Mouse (Mus musculus) induced T-regulatory cell, adult 2 months (primary cell): ENCODE measurements at regions not wholly inside any gene's neighbourhood (a gene's known extent, or its start where the extent isn't known, plus 50 kb on each side); places are given as distances from the start of the nearest gene placed in this dataset.
"Not testable (repeated sequence)": the region's sequence is repeated elsewhere in the genome, so short reads cannot be mapped to it uniquely, and the experiment has no call there.

Experiments used
- DNase-seq: peaks from one replicate; pipeline ENCODE4 v3.0.0-alpha.2; 2012; ENCODE audit warnings: low read depth

- DNase-seq, result no peak
These were observed 209.2 kb downstream of the Cd47 start for GRCm38 (mm10) chr16:50009542-50009941.

DNA sequence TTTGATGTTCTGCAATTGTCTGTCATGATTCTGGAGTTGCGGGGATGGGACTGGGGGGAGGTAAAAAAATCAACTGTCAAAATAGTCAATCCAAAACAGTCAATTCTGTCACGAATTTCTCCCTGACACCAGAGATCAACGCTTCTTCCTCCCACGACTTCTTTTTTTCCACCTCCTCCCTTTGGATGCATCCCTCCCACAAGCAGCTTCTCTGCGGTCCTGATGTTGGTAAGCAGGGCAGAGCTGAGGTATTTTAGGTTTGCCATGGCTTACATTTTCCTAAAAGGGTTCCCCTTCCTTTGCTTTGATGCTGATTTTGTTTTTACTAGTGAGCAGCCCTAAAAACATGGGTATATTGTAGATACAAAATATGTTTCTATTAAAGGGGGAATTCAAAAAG, 209.7 kb downstream of the Cd47 start:
- DNase-seq, result no peak

GRCm38 (mm10) chr16:50010532-50010971, 210.2 kb downstream of the Cd47 start:
- no peak for DNase-seq

GRCm38 (mm10) chr16:50023885-50024284, 223.6 kb downstream of the Cd47 start:
- no peak for DNase-seq

GRCm38 (mm10) chr16:50026100-50026884, 226.0 kb downstream of the Cd47 start:
- DNase-seq, result no peak

- no peak for DNase-seq
These were observed 226.9 kb downstream of the Cd47 start for GRCm38 (mm10) chr16:50027189-50027588.

DNA sequence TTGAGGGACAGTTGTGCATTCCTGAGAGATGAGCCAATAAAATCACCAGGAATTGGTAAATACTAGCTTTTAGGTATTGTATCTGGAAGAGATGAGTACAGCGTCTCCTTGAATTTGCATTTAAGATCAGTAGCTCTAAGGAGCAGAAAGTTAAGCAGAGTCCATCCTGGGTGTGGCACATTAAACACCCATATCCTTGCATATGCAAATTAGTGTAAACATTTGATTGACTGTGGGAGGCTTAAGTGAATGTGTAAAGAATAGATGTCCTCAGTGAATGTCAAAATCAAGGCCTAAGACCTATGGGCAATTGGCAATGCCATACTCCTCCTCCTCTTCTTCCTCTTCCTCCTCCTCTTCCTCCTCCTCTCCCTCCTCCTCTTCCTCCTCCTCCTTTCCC, 229.4 kb downstream of the Cd47 start:
- no peak for DNase-seq

GRCm38 (mm10) chr16:50030355-50030754, 230.0 kb downstream of the Cd47 start:
- not testable (repeated sequence) for DNase-seq

DNA sequence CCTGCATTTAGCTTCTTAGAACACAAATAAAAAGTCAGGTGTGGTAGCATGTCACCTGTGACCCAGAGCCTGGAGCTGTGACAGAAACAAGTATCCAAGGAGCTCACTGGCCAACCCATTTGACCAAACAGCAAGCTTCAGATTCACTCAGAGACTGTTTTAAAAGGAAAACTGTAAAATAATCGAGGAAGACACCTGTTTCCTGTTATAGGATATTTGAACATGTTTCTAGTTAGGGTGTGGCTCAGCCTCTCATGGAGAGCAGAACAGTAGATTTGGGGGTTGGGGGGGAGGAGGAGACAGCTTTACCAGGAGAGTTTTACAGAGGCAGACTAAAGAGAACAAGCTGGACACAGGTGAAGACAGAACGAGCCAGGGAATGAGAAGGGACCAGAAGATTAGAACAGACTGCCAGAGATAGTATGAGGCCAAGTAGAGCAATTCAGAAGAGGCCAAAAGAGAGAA, 230.6 kb downstream of the Cd47 start:
- peak; percentile 20 for DNase-seq

DNA sequence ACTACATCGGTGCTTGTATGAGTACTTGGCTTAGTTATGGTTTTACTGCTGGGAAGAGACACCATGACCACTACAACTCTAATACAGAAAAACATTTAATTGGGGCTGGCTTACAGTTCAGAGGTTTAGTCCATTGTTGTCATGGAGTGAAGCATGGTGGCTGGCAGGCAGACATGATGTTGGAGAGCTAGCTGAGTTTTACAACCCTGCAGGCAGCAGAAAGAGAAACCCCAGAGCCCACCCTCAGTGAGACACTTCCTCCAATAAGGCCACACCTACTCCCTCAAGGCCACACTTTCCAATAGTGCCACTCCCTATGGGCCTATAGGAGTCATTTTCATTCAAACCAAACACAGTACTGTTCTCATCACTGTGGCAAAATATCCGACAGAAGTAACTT, 232.5 kb downstream of the Cd47 start:
- DNase-seq, result no peak

DNA sequence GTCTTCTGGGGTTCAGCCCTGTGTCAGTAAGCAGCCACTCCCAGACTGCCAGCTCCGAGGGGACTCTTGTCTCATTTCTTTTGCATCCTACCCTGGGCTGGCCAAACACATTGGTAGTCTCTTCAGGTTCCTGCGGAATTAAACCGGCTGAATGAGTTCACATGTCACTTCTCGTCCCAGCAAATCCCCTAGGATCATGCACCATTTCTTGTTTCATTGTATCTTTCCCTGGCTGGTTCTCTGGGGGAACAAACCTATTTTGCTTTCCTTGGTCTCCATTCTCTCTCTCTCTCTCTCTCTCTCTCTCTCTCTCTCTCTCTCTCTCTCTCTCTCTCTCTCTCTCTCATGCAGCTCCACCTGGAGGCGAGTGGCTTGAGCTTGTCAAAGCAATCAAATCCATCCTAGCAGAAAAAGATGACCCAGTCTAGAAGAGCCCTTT, 236.0 kb downstream of the Cd47 start:
- DNase-seq, result peak; percentile 14

- DNase-seq, result no peak
These were observed 243.8 kb downstream of the Cd47 start for GRCm38 (mm10) chr16:50044103-50044502.

DNA sequence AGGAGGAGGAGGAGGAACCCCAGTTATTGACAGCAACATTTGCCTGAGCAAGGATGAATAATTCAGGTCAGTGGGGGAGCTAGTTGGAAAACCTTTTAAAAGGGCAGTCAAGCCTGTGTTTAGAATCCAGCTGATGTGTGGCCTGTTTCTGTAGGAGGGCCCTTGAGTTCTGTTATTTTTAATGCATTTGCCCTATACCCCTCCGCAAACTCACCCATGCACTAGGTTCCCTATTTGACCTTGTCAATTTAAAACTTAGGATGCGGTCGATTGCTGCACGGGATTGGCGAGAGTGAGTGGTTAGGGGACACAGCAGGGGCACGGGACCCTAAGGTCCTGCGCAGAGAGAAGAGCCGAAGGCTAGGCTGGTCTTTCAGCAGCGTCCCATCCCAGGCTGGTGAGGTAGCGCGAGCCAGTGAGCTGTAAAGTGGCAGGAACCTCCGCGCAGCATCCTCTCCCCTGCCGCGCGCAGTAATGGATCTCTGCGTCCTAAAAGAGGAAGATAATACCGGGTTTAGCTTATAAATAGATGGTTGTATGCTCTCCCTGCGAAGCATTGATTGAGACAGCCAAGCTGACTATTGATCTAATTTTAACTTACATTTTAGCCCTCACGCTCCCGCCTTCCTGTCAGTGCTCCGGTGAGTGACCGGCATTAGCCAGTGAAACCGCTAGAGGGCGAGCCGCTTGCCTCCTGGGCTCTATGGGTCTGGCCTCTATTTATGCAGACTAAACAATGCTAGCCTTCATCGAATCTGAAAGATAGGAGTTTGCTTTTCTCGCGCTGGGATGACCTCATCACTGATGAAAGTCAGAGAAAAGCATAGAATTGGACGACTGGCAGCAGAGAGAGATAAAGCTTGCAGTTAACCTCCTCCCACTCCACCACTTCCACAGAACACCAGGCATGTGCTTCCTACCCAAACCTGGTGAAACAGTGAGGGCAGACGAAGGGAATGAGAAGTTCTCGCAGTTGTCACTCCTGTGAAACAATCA, 245.5 kb downstream of the Cd47 start:
- DNase-seq, result peak; percentile 87

- no peak for DNase-seq
These were observed 263.2 kb downstream of the Cd47 start for GRCm38 (mm10) chr16:50063540-50063939.

DNA sequence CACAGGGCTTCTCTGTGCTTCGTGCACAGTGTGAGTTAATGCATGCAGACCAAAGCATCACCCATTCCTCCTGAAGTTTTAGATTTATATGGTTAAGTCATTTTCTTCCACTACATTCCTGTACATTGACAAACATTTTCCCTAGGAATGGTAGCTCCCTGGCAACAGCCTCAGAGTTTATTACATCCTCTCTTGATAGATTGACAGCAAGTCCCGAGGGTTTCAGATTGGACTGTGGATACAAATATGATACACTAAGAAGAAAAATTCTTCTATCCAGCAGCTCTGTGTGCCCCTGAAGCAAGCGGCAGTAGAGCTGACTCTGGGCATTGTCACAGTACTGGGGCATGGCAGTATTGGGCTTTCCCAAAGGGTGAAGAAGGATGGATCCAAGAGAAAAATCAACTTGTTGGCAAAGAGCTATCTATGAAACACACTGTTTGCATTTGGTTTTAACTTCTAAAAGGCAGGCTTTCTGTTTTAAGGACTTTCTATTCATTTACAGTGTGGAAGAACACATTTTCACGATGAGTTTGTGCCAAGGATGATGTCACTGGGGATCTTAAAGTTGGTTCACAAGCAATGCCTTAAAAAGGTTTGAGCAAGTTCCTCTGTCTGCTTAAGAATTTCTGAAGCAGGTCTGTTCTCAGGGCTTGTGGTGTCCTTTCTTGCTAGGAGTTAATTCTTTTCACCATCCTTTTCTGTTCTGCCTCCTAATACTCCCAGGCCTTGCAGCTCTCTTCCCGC, 265.2 kb downstream of the Cd47 start:
- no peak for DNase-seq

DNA sequence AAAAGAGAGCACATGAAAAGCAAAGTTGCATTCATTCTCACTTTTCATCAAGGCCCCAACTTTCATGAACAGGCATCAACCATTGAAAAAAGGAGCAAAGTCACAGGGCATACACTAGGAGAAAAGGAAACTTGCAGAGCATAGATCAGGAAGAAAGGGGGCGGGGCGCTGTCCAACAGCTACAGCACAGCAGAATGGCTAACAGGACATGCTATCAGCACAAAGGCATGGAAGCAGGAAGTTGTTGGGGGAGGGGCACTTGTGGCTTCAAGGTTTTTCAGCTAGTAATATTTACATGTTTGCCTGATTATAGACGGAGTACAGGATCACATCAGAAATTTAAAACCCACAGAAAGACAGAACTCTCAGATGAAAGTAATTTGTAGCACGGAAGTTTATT, 268.7 kb downstream of the Cd47 start:
- DNase-seq, result peak; percentile 73

GRCm38 (mm10) chr16:50070728-50071127, 270.4 kb downstream of the Cd47 start:
- peak; percentile 45 for DNase-seq

GRCm38 (mm10) chr16:50072853-50073360, 272.6 kb downstream of the Cd47 start:
- no peak for DNase-seq

DNA sequence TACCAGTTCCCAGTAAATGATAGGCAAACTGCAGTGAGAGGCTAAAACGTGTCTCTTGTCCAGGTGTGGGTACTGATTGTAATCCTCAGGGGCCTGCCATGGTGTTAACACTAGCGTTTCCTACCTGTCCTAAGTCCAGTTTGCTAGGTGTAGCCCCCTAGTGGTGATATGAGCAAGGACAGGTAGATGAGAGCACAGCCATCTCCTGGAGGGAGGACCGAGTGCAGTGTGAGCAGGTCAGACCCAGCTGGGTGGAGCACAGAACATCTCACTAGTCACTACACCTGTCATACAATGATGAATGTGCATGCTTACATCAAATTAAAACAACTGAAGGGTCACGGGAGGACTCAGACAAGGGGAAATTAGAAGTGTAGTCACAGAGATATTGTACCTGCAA, 273.6 kb downstream of the Cd47 start:
- DNase-seq, result peak; percentile 70

GRCm38 (mm10) chr16:50075641-50076040, 275.3 kb downstream of the Cd47 start:
- no peak for DNase-seq

- no peak for DNase-seq
These were observed 281.2 kb downstream of the Cd47 start for GRCm38 (mm10) chr16:50081511-50081910.

GRCm38 (mm10) chr16:50092318-50092717, 292.0 kb downstream of the Cd47 start:
- DNase-seq, result no peak
